Mouse (Mus musculus) adrenal gland, postnatal 36 days (tissue): Measurements from ENCODE around the gene Proca1. TPM values are rescaled to one million over a fixed set of nuclear protein-coding genes. Genes with fewer than 3 reads are reported as not detected.

Experiments
- DNase-seq, 2 experiments: peaks; one replicate each; pipeline ENCODE4 v3.0.0; 2021; ENCODE audit warnings: mixed read lengths in 1 of 2
- long read RNA-seq, 2 experiments: library from polyadenylated mRNA; stranded (forward); transcript quantifications; one replicate each; pipeline ENCODE4 v2.0.0; 2021; ENCODE audit warnings: borderline sequencing depth in 2 of 2
- total RNA-seq, 2 experiments: library from RNA; stranded (reverse); gene quantifications; 2 replicates each; pipeline ENCODE4 v1.2.3; 2021

Proca1 gene
- total RNA-seq = 10 to 100 TPM; 14.1 to 15.2 TPM
- long read RNA-seq, experiment 1, partial matches to known transcripts = 0 of 5 reads
- long read RNA-seq, experiment 1, other reads (novel, unspliced or antisense) = 3 of 5 reads
- long read RNA-seq, experiment 2, partial matches to known transcripts = 0 of 4 reads
- long read RNA-seq, experiment 2, other reads (novel, unspliced or antisense) = 0 of 4 reads

DNA sequence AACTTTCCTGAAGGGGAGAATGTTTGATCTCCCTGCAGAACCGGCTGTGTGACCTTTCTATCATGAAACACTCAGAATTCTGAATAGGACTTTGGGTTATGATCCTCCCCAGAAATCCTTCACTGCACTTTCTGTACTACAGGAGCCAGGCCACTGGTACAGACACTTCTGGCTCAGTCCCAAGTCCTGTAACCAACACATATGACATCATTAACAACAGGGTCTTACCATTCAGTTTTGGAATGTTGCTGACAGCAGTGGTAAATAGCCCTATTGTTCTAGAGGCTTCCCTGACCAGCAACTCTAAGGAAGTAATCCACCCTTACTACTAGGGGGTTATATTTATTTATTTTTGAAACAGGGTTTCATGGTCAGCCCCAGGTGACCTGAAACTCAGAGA is at the start of gene Proca1:
Gene Proca1 (plus strand): TSS at position 280 of the 400 bp plus-strand sequence.
- no peak for DNase-seq

DNA sequence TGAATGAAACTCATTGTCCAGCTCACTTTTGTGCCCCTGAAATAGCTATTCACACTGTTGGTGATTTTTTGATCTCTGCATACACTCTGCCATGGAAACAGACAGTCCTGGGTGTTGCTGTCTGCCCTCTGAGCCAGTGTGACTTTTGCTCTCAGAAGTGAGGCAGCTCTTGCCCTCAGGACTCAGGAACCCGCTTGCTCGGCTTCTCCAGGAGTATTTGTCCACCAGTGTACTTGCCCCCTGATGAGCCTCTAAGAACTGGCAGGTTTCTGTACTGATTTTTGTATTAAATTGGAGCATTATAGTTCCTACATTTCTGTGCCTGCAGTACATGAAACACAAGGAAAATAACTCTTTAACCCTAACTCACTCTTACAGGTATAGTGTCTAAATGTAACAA is 49.7 kb upstream of the Proca1 start:
- no peak for DNase-seq

DNA sequence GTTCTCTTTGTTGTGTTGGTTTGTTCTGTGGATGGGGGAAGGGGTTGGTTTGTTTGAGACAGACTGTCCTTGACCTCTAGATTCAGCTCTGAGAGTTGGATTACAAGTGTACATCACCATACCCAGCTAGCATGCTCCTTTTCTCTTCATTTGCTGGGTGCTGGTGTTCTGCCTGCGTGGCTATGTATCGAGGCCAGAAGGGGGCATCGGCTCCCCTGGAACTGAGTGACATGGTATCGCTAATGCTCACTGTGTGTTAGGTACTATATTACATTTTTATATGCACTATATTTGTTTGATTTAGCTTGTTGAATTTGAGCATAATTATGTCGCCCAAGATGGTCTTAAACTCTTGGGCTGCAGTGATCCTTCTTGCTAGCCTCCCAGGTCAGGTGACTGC is 47.0 kb upstream of the Proca1 start:
- no peak for DNase-seq

GRCm38 (mm10) chr11:78146707-78147543 is 46.3 kb upstream of the Proca1 start:
- no peak for DNase-seq

DNA sequence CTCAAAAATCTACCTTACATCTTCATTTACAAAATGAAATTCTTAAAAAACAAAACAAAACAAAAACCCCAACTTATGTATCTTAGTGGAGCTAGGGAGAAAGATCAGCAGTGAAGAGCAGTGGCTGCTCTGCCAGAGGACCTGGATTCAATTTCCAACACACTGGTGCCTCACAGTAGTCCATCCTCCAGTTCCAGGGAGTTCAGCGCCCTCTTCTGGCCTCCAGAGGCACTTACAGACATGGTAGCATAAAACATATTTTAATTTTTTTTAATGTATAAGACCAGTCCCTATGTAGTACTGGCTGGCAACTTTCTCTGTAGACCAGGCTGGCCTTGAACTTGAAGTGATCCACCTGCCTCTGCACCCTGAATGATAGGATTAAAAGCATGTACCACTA is 42.0 kb upstream of the Proca1 start:
- DNase-seq = peak; percentile 39 to 56

- DNase-seq = peak; percentile 88 to 89
Observed at GRCm38 (mm10) chr11:78152299-78153231, 40.6 kb upstream of the Proca1 start.

DNA sequence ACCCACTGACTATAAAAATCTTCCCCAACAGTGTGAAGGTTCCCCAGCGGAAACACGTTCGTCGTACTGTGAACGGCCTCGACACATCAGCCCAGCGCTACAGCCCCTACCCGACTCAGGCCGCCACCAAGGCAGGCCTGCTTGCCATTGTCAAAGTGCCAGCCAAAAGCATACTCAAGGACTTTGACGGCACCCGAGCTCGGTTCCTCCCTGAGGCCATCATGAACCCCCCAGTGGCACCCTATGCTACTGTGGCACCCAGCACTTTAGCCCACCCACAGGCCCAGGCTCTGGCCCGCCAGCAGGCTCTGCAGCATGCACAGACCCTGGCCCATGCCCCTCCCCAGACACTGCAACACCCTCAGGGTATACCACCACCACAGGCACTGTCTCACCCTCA is 39.4 kb upstream of the Proca1 start:
- peak in 1 of 2 experiments; percentile 20 for DNase-seq

- DNase-seq = no peak
Observed at GRCm38 (mm10) chr11:78155674-78156073, 37.5 kb upstream of the Proca1 start.

GRCm38 (mm10) chr11:78156156-78156699 is 37.0 kb upstream of the Proca1 start:
- DNase-seq = no peak

- peak; percentile 70 to 82 for DNase-seq
Observed at GRCm38 (mm10) chr11:78159096-78159495, 34.1 kb upstream of the Proca1 start.

- DNase-seq = no peak
Observed at GRCm38 (mm10) chr11:78159557-78159956, 33.6 kb upstream of the Proca1 start.

- DNase-seq = no peak
Observed at GRCm38 (mm10) chr11:78160171-78160570, 33.0 kb upstream of the Proca1 start.

DNA sequence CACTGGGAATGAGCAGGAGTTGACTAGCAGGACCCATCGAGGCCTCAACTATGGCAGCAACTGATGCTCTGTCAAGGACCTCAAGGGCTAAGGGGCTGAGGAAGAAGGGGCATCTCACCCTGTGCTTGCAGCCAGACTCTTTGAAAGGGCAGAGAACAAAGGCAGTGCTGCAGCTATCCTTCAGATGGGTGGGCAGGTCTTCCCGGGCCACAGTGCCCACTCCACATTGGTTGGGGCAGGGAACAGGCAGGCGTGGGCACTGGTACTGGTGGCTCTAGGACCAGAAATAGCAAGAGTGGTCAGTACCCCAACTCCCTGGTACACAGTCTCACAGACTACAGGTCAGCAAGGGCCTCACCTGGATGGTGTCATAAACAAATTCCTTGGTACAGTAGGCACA is 32.5 kb upstream of the Proca1 start:
- DNase-seq = no peak

DNA sequence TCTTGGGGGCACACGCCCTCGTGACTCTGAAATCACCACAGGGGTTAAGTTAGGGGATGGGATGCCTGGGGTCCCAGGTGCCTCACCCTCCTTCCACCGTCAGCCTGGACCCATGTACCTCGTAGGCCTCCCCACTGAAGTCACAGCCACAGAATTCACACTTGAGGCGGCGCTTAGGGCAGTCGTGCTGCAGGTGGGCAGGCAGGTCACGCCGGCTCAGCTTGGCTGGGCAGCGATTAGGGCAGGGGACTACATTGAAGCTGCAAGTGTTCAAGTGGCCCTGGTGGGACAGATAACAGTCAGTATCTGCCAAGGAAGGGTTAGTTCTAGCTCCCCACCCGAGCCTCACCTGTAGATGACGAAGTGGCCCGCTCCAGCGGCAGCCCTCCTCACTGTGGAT is 32.0 kb upstream of the Proca1 start:
- no peak for DNase-seq

DNA sequence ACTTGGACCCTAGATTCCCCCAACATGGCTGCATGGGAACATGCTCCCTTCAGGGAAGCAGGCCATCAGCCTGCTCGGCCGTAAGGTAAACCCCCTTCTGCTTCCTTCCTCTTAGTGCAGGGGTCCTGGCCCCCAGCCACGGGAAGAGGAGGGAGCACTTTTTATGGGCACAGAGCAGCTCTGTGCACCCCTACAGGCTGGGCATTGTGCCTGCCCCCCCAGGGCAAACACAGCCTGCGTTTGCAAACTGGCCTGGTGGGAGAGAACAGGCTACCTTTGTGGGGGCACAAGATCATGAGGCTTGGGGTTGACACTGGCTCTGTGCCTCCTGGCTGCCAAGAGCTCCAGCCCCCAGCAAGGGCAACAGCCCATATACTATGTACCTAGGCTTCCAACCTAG is 31.2 kb upstream of the Proca1 start:
- no peak for DNase-seq

- peak; percentile 79 to 80 for DNase-seq
Observed at GRCm38 (mm10) chr11:78162504-78162903, 30.7 kb upstream of the Proca1 start.

GRCm38 (mm10) chr11:78163045-78163444 is 30.1 kb upstream of the Proca1 start:
- DNase-seq = no peak

- DNase-seq = peak; percentile 82 to 84
Observed at GRCm38 (mm10) chr11:78163681-78164603, 29.2 kb upstream of the Proca1 start.

DNA sequence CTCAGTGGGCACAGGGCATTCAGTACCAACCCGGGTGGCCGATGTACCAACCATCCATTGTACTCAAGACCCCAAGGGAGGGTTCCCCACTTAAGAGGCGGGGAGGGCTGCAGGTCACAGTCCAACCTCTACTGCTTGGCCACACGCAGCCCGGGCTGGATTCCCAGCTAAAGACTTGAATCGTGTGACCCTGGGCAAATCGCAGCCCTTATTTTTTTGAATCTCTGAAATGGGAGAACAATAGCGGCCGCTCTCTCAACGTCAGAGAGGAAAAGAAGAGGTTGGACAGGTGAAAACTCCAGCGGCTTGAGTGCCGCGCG is 28.6 kb upstream of the Proca1 start:
- DNase-seq = peak; percentile 22 to 27

DNA sequence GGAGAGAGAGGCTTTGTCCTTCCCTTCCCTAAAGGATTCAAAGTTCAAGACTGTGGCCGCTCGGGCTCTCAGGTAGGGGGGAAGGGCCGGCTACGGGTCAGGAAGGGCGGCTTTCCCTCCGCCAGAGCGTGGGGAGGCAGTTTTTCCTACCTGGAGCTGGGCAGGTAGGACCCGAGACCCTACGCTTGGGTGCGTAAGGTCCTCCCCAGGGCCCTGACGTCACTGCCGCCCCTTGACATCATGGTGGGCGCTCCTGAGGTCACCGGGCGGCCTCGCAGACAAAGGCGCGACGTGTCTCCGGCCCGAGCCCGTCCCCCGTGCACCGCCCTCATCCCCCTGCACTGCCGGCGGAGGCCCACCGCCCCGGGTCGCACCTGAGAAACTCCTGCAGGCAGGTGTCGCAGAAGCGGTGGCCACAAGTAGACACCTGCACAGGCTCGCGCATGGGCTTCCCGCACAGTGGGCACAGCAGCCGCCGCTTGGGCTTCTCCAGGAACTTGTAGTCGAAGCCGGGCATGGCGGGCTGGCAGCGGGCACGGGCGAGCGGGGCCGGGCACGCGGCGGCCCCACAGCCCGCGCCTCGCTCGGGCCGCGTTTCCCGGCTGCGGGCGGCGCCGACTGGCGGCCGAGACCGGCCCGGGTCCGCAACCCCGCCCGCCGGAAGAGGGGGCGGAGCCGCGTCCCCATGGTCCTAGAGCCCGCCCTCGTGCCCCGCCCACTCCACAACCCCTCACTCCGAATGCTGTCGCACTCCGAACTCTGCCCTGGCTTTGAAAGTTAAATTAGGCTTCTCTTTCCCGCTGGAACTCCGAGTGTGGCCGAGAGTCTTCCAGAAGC is 28.1 kb upstream of the Proca1 start, which contains the start of gene Traf4:
Gene Traf4 (minus strand): TSS at position 666 of the 837 bp plus-strand sequence.
- DNase-seq = peak; percentile 88 to 95
